Mouse (Mus musculus): ENCODE data around the gene Mtcl1. TPM values are rescaled to one million over a fixed set of nuclear protein-coding genes. Genes with fewer than 3 reads are reported as not detected.

The Mtcl1 gene
- total RNA-seq, 2 experiments from 2014 or later = 9.3 to 13.1 TPM

DNA sequence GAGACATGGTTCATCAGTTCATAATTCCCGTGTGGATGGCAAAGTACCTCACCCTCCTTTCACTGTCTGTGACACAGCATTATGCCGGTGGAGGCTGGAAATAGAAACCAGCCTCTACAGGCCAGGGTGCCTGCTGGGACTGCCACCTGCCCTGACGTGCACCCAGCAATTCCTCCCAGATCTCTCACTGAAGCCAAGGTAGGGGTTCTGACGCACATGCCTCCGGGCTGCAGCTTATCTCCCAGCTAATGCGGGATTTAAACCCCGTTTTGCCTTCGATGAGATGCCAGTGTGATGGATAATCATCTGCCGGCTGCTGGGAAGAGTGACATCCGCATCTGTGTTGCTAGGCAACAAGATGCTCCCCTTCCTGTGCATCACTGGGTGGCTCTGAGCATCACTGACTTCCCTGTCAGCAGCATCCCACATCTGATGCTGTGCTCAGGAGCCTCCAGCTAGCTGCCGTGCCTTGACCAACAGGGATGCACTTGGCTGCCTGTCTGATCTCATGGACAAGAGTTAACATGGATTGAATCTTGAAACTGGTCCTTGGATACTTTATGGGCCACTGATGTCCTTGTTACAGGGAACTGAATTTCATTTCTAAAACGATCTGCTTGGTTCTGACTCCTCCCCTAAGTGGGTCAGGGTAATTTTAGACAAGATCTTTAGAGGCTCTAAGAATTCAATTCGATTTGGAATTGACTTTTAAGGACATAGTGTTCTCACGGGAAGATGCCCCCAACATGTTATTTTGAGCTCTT is 123.9 kb downstream of the Mtcl1 start:
- DNase-seq = no peak

GRCm38 (mm10) chr17:66324836-66325235 is 124.7 kb downstream of the Mtcl1 start:
- DNase-seq = no peak

DNA sequence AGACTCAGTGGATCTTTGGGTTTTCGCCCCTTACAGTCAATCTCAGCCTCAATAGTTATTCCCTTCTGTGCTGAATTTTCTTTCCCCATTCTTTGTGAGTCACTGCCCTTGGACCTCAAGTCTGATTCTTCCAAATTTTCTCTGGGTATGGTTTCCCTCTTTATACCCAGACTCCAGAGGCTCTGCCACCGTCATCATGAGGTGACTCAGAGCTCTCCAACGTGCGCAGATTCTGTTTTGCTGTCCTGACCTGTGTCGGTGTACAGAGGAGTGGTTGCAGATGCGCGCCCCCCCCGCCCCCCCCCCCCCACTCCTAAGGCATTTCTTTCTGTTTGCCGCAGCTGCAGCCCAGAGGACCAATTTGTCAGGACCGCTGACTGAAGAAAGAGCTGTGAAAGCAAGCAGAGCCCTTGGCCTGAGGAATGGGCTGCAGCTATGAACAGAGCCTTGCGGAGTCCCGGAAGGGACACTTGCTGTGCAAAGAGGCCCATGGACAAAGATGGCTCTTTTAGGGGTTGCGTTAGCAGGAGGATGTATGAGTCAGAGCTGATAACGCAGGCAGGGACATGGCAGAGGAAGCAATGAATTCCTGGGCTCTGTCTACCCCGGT is 126.8 kb downstream of the Mtcl1 start:
- DNase-seq = no peak

DNA sequence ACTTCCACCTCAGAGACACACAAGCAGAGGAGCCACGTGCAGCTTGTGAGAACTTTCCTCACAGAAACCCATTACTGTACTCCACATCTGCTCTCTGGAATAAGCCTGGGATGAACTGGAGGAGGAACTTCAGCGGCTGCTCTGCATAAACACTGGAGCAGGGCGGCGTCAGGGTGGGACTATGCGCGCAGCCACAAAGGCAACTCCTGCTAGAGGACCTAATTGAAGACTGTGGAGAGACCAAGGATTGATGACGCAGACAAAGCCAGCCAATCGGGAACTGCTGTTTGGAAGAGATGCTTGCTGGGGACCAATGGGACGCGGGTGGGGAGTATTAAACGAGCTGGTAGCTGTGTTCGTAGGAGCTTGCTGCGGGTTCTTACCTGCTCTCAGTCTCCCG is 127.6 kb downstream of the Mtcl1 start:
- no peak for DNase-seq

- no peak for DNase-seq
These were observed 128.7 kb downstream of the Mtcl1 start for GRCm38 (mm10) chr17:66320716-66321372.

- DNase-seq = no peak
These were observed 131.5 kb downstream of the Mtcl1 start for GRCm38 (mm10) chr17:66318031-66318430.

GRCm38 (mm10) chr17:66317576-66317975 is 132.0 kb downstream of the Mtcl1 start:
- DNase-seq = no peak

DNA sequence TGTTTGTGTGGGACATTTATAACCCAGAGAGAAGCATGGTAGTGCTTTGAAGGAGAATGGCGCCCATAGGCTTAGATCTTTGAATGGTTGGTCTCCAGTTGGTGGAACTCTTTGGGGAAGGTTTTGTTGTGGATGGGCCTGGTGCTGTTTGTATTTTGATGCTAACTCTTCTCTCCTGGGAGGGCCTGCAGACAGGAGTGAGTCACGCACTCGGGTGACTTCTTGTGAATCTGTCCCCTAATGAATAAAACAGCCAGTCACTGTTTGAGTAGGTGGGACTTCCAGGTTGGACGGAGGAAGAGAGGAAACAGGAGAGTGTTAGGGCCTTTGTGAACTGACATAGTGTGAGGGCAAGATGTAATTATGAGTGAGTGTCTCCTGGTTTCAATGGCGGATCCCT is 132.4 kb downstream of the Mtcl1 start:
- no peak for DNase-seq

GRCm38 (mm10) chr17:66315451-66315850 is 134.1 kb downstream of the Mtcl1 start:
- no peak for DNase-seq

DNA sequence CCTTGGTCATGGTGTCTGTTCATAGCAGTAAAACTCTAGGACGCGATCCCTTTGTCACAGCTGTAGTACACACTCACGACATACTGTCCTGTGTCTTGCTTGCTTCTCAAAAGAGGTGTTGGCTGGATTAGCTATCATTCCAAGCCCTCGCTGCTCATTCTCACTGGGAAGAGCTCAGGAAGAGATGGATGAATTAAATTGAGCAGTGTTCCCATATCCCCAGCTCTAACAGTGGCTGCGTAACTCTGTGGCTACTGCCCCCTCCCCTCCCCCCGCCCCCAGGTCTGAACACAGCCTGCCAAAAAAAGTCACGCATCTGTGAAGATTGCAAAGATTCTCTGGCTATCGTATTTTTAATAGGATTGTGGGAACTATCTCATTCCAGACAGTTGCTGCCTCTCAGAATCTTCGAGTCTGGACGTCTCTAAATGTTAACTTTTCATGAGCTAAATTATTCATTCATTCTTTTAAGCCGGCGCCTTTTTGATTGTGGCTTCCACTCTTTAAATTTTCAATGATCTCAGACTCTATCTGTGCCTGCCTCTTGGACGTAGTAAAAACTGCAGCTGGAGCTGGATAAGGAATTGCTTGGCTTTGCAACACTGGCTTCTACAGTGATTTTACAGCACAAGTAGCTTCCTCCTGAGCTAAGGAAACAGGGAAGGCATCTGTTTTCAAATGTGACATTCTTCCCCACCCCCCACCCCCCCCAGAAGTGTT is 134.8 kb downstream of the Mtcl1 start:
- no peak for DNase-seq

- DNase-seq = no peak
These were observed 147.6 kb downstream of the Mtcl1 start for GRCm38 (mm10) chr17:66301906-66302305.

GRCm38 (mm10) chr17:66301267-66301666 is 148.3 kb downstream of the Mtcl1 start:
- DNase-seq = no peak

GRCm38 (mm10) chr17:66297721-66298120 is 151.8 kb downstream of the Mtcl1 start:
- no peak for DNase-seq

DNA sequence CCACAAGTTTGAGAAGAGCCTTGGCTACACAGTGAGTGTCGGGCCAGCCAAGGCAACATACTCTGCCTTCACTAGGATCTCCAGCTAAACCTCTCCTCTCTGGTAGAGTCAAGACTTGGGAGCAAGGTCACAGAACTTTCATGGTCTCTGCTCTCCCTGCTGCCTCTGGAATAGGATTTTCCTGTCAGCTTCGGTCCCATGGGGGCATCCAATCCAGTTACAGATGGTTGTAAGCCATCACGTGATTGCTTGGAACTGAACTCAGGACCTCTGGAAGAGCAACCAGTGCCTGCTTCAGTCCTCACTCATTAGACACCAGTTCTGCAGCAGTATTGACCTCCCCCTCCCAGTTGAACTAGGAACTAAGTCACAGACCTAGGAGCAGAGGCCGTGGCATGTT is 156.0 kb downstream of the Mtcl1 start:
- no peak for DNase-seq

GRCm38 (mm10) chr17:66289894-66290293 is 159.7 kb downstream of the Mtcl1 start:
- no peak for DNase-seq

Other genes starting within 250 kb of the Mtcl1 start
- 100 to 1,000 TPM in 1 of 2 experiments, 10 to 100 TPM in 1; 98.4 to 111 TPM for gene Rab12, start 70.0 kb upstream of the Mtcl1 start, total RNA-seq (2021)
- gene Themis3, start 144.9 kb upstream of the Mtcl1 start, total RNA-seq (2021) = not detected

All from gastrocnemius, postnatal 10 days (tissue).